Mouse (Mus musculus) frontal cortex, postnatal 14 days (tissue): Measurements from ENCODE around the gene Zbtb8a.

Source experiments
- DNase-seq, 2 experiments: peaks; one replicate each; pipeline ENCODE4 v3.0.0; 2022; ENCODE audit warnings: low spot score in 2 of 2

Zbtb8a gene

GRCm38 (mm10) chr4:129335216-129336074 lies 42.5 kb downstream of the Zbtb8a start, which contains the start of the genes Rbbp4 and Zbtb8os:
Rbbp4 (minus strand) TSS chr4:129335370.
Zbtb8os (plus strand) TSS chr4:129335695.
- peak; percentile 95 to 97 for DNase-seq

DNA sequence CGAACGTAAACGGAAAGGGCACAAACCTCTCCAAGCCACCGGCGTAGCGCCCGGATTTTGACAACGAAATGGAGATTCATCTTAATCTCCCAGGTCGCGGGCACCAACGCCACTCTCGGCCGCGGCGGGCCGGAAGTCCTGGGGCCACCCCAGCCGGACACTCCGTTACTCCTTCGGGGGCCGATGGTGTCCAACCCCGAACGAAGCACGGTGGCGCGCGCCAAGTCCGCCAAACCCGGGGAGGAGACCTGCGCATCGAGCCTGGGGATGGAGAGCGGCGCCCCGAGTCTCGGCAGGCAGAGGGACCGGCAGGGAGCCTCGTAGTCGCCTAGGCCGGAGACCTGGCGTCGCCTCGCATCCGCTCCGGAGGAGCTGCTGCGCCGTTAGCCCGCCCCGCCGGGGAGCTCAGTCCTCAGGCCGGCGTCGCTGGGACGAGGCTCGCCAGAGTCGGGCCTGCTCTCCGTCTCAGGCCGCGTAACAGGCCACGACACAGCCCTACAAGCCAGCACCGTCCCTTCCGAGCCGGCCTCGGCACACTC lies 43.2 kb downstream of the Zbtb8a start:
- peak in 1 of 2 experiments; percentile 52 for DNase-seq

GRCm38 (mm10) chr4:129332846-129333245 lies 45.1 kb downstream of the Zbtb8a start:
- no peak for DNase-seq

DNA sequence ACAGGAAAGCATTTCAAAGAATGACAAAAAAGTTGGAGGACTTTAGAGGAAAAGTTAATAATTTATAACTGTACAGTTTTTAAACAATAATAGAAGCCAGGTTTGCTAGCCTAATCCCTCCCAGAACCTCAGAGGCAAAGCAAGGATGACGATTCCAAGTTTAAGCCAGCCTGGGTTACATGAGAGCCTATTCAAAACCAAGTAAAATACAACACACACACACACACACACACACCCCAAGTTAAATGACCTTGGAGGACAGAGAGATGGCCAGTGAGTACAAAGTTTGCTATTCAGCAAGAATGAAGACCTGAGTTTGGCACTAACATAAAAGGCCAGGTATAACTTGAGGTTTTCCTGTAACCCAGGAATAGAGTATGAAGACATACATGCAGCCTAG lies 51.7 kb downstream of the Zbtb8a start:
- no peak for DNase-seq

DNA sequence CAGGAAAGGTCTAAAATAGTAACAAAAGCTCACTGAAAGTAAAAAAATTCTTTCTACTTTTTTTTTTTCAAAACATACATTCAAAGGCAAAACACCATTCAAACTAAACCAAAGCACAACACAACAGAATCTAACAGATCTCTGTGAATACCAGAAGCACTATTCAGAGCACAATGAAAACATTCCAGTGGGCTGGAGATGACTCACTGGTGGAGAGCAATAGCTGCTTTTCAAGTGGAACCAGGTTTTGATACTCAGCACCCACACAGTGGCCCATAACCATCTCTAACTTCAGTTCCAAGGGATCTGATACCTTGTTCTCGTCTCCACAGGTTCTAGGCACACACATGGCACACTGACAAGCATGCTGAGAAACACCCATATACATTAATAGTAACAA lies 53.2 kb downstream of the Zbtb8a start:
- DNase-seq, result no peak

- DNase-seq, result no peak
Measured at GRCm38 (mm10) chr4:129323491-129323890, 54.4 kb downstream of the Zbtb8a start.

DNA sequence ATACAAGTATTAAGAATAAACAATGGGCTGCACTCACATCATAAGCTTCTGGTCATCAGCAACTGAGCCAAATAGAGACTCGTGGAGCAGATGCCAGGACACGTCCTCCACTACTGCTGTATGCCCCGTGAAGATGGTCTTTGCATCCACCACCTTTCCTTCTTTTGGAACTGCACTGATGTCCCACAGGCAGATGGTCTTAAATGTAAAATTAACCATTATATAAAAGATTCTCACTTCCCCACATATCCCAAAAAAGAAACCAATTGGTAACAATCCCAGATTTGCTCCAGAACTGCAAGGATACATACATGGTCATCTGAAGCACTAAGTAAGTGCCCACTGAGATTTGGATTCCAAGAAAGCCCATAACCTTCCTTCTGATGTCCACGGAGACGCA lies 55.9 kb downstream of the Zbtb8a start:
- DNase-seq, result no peak

GRCm38 (mm10) chr4:129320876-129321275 lies 57.0 kb downstream of the Zbtb8a start:
- no peak for DNase-seq

GRCm38 (mm10) chr4:129313886-129314285 lies 64.0 kb downstream of the Zbtb8a start:
- no peak for DNase-seq

- no peak for DNase-seq
Measured at GRCm38 (mm10) chr4:129307936-129308335, 70.0 kb downstream of the Zbtb8a start.

DNA sequence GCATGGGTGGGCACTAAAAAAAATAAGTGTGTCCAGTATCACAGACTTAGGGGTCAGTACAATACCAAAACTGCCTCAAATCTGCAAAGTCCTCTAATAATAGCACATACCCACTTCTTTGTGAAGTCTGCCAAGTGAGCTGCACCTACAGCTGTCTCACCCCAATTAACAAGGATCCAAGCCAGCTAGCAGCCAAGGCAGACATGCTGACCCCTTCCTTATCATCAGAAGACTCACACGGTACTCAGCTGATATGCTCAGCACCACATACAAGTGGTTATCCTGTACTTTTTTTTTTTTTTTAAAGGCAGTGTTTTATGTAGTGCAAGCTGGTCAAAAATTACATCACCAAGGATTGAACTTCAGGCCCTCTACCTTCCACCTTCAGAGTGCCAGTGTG lies 73.6 kb downstream of the Zbtb8a start:
- no peak for DNase-seq

DNA sequence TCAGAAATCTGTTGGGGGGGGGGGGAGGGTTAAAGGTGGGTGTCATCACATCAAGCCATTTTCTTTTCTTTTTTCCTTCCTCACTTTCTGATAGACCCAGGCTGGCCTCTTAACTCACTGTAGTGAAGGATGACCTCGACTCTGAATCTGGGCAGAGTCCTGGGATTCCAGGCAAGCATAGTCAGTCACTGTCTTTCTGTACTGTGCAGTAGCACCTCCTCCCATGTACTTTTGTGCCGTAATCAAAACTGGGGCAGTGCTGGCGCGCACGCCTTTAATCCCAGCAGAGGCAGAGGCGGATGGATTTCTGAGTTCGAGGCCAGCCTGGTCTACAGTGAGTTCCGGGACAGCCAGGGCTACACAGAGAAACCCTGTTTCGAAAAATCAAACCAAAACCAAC lies 74.1 kb downstream of the Zbtb8a start:
- DNase-seq, result no peak
